Mouse (Mus musculus): ENCODE measurements around the gene Hibadh.

DNA sequence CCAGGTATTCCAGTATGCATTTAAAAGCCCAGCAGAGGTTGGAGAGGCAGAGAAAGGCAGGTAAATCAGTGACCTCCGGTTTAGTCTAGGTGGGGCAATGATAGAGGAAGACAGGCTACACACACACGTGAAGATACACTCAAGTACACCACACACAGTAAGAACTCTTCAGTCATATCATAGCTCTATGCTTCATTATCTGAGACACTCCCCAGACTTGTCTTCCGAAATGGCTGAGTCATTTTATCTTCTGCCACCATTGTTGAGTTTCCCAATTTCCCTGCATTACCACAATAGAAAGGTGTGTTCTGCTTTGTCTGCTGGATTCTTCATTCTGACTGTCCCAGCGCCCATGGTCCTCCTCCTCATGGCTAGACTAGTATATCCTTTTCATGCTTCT is 13.5 kb downstream of the Hibadh start:
- no peak for TF ChIP-seq CTCF (IDR thresholded peaks at IDR 0.05; ENCODE audit: low read depth, low read length)
- no peak for TF ChIP-seq POLR2A (IDR thresholded peaks at IDR 0.05; ENCODE audit: borderline replicate concordance, low read depth, low read length)
